In the genomic region with DNA sequence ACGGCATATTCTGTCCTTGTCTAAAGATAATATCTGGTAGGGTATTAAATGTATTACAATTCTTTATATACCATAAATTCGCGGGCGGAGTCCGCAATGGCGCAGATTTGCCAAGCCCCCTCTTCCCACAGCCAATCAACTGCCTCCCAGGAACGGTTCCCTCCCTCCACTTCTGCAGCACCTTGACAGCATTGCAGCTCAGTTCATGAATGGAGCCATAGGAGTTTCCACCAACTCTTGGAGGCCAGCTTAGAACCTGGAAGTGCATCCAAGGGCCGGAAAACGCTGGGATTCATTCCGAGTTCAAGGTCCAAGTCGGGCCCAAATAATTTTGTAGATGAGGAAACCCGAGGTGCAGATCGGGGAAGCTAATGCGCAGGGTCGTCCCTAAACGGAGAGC, we compare ENCODE assay signal across 8 mouse cellular contexts. TPM values are rescaled to one million over a fixed set of nuclear protein-coding genes. Genes with fewer than 3 reads are reported as not detected.
A peak's percentile ranks its signal among the peaks of the same experiment; 100 is the strongest.
DNase-seq lines count a peak whose midpoint lies in the region; ATAC-seq and TF ChIP-seq lines count a peak whose summit lies in the region.

A gene (plus strand): TSS at position 163 of the 400 bp plus-strand sequence.
A gene (minus strand): TSS at position 356 of the 400 bp plus-strand sequence.

- H3K4me2 ChIP-seq in stomach, postnatal 0 days (replicated peaks; ENCODE audit: low read depth), result peak within 1 kb of the TSS; percentile 88

- H3K27me3 ChIP-seq in stomach, postnatal 0 days (ENCODE audit: control insufficient read depth, insufficient read depth, low read length), result no peaks in the 10 kb centered on the region

- H3K9me3 ChIP-seq in stomach, postnatal 0 days (ENCODE audit: control insufficient read depth, low read length), result no peaks in the 10 kb centered on the region

- peaks cover 6% of the 10 kb centered on the region; the same call in 1 of the 2 replicates for H3K4me1 ChIP-seq in stomach, postnatal 0 days (replicated peaks; ENCODE audit: control insufficient read depth, insufficient read depth)

- H3K36me3 ChIP-seq in stomach, postnatal 0 days (ENCODE audit: control insufficient read depth, insufficient read depth, low read length), result peaks cover 13% of the 10 kb centered on the region; the same call in 1 of the 2 replicates

- peak; percentile 47 for ATAC-seq in megakaryocyte progenitor cell, adult 5-6 weeks (replicated peaks; ENCODE audit: poor library complexity)
- no peak for ATAC-seq in stomach, postnatal 0 days (ENCODE audit: low FRiP score, low TSS enrichment)

- WGBS in stomach, postnatal 0 days, result 2% methylated on average over 16 of the region's 16 CpGs

- peak within 1 kb of the TSS; percentile 94 for H3K27ac ChIP-seq in stomach, postnatal 0 days (replicated peaks)

- no peak for TF ChIP-seq CTCF in stomach, postnatal 0 days (IDR thresholded peaks at IDR 0.05; ENCODE audit: low read depth)

- DNase-seq in CD4-positive helper T cell, adult 2 months (ENCODE audit: low read depth, low spot score), result peak; percentile 71
- DNase-seq in MEL-GATA-1-ER (ENCODE audit: extremely low read depth, low read depth), result peak; percentile 63
- DNase-seq in embryo, embryonic 11 days, result peak; percentile 64
- DNase-seq in heart, postnatal 10 days, result peak; percentile 39 to 53
- DNase-seq in left cerebral cortex, postnatal 36 days (ENCODE audit: low spot score in 2 of 2), result peak; percentile 58 to 61
- DNase-seq in stomach, postnatal 0 days (ENCODE audit: low spot score), result peak; percentile 47
- no peak for DNase-seq in layer of hippocampus, adult 11-12 months (ENCODE audit: low spot score)

- H3K4me3 ChIP-seq in stomach, postnatal 0 days (ENCODE audit: low read depth, low read length), result peak within 1 kb of the TSS; percentile 74

- intact Hi-C loops in heart, postnatal 10 days (cut with DNase I), result loop anchor here (2.0 kb wide), 1 partner anchor 62 kb away; no protein-coding TSS in a partner anchor
- intact Hi-C loops in left cerebral cortex, postnatal 36 days (cut with DNase I), result no loop called here

- peak within 1 kb of the TSS; percentile 79 for H3K9ac ChIP-seq in stomach, postnatal 0 days (ENCODE audit: low read length)

- TF ChIP-seq EP300 in stomach, postnatal 0 days (optimal IDR thresholded peaks at IDR 0.05), result no peak

RNA-seq across cellular contexts. Expression of the first gene that starts in this region (rescaled TPM):
- total RNA-seq in heart, postnatal 10 days (2021), result 10 to 100 TPM; 23.0 to 29.8 TPM
- 10 to 100 TPM; 33.4 to 34.1 TPM for total RNA-seq in left cerebral cortex, postnatal 36 days (2021)
- 10.3 and 22.1 TPM in 2 replicates for total RNA-seq in megakaryocyte progenitor cell, adult 5-6 weeks (2015)
- 11.3 and 16.7 TPM in 2 replicates for total RNA-seq in megakaryocyte progenitor cell, adult 5-6 weeks (2017)
- polyA plus RNA-seq in stomach, postnatal 0 days (2015; fragmentation: Nextera tagmentation; extraction: Ambion mirVana), result 33.5 and 38.3 TPM in 2 replicates

RNA-seq across cellular contexts. Expression of the second gene that starts in this region (rescaled TPM):
- under 1 TPM; 0.10 to 0.99 TPM for total RNA-seq in heart, postnatal 10 days (2021)
- total RNA-seq in left cerebral cortex, postnatal 36 days (2021), result under 1 TPM; 0.47 to 0.97 TPM
- 0.32 and 0.69 TPM in 2 replicates for total RNA-seq in megakaryocyte progenitor cell, adult 5-6 weeks (2015)
- 0.47 TPM in 1 of 2 replicates, not detected in the other for total RNA-seq in megakaryocyte progenitor cell, adult 5-6 weeks (2017)
- polyA plus RNA-seq in stomach, postnatal 0 days (2015; fragmentation: Nextera tagmentation; extraction: Ambion mirVana), result 8.7 and 9.4 TPM in 2 replicates
